Mouse (Mus musculus) common myeloid progenitor, adult 5-6 weeks (primary cell): ENCODE measurements around the gene Furin. TPM values are rescaled to one million over a fixed set of nuclear protein-coding genes. Genes with fewer than 3 reads are reported as not detected.
"Not testable (repeated sequence)": the region's sequence is repeated elsewhere in the genome, so short reads cannot be mapped to it uniquely, and the experiment has no call there.

Source experiments
- ATAC-seq: replicated peaks from 2 replicates; pipeline ENCODE4 v1.8.0; 2016; ENCODE audit warnings: low read depth, mild to moderate bottlenecking, moderate TSS enrichment, inconsistent platforms; ENCODE audit not compliant: poor library complexity, severe bottlenecking
- total RNA-seq: library from RNA; stranded (forward); fragments of 200-1000, 187-1606 nt; gene quantifications from 2 replicates; pipeline ENCODE4 v1.2.3, GENCODE M21; 2017

Gene Furin
- total RNA-seq, 1 experiment from 2014 or later, result 14.4 TPM

DNA sequence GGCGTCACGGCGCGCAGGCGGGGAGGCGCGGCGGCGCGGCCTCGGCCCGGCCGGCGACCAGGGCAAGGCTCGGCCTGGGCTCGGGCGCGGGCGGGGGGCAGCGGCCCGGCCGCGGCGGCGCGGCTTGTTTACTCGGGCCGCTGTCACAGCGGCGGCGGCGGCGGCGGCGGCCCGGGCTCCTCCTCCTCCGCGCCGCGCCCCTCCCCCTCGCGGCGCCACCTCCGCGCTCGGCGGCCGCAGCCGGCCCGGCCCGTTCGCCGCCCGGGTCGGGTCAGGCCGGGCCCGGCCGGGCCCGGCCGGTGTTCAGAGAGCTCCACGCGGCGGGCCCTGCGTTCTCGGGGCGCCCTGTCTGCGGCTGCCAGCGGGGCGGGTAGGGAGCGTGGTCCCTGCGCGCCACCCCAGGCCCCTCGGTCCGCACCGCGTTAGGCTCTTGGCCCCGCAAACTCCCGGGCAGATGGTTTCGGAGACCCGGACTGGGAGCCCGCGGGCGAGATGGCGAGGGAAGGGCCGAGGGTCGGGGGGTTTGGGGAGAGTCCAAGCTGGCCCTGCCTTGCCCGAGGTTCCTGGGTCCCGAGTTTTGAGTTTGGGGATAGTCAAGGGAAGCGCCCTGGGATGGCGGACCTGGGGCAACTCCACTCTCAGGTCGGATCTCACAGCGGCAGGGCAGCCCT, 2.5 kb downstream of the Furin start:
- ATAC-seq, result no peak

DNA sequence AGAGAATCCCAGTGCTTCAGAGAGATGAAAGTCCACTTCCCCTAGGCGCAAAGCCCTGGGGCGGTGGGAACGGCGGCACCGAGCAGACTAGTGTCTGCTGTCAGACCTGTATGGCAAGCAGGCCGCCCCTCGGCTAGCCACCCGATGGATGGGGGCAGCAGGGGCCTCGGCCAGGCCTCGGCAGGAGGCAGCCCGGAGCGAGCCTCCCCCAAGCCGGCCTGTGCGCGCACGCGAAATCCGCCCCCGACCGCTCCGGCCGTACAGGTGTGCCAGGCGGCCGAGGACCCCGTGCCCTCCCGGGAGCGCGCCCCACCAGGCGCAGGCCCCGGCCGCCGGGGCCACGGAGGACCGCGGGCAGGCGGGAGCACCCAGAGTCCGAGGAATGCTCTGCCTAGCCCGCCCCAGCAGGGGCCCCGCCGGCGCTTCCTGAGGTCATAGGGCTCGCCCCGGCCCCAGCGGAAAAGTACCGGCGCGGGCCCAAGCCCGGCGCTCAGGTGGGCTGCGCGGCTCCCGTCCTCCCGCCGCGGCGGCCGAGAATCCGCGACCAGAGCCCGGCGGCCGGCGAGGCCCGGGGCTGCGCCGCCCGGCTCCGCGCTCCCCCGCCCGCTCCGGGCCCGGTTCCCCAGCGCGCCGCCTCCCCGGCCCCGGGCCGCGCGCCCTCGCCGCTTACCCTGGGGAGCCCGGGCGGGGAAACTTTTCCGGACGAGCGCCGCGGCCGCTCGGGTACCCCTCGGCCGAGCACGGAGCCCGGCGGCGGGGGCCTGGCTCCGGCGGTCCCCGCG, 3.2 kb downstream of the Furin start:
- ATAC-seq, result no peak

DNA sequence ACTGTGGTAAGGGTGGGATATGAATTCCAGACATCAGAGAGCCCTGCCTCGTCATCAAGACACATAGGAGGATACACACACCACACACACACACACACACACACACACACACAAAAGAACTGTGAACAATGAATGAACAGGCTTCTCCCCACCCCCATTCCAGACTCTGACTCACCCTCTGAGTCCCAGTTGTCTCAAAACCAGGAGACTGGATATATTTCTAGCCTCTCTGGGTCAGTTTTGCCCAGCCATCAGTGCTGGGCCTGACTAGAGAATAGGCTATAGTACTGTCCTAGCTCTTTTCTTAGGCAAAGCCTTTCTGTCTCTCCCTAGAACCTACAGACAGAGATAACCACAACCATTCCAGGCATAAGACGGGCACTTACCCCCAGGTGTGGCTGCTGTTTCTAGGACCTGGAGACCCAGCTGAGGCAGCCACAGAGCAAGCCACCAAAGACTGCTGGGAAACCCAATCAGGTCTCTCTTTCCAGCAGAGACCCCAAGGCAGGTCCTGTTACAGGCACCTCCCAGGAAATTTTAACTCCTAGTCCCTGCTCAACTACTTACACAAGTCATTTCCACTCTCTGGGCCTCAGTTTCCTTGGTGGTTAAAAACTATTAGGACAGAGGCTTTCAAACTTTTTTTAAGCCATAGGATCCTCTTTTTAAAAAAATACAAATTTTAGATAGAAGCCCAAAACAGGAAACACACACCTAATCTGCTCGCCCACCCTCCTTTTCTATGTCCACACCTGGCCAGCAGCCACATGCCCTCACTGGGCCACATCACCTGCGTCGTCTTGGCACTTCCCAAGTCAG, 4.0 kb downstream of the Furin start:
- ATAC-seq, result no peak

DNA sequence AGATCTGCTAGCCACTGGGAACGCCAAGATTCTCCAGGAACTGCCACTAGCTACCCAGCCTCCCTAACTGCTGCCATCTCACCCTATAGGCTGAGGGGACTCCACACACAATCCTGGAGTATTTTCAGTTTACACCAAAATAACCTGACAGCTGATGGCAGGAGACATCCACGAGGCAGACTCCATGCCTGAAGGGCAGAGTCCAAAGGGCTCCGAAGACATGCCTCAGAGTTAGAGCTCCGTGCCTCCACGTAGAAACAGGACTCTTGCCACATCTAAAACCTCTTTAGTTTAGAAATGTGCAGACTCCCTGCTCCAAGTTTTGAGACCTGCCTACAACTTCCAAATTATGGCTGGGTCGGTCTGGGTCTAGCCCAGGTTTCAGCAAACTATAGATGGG, 4.7 kb downstream of the Furin start:
- no peak for ATAC-seq

DNA sequence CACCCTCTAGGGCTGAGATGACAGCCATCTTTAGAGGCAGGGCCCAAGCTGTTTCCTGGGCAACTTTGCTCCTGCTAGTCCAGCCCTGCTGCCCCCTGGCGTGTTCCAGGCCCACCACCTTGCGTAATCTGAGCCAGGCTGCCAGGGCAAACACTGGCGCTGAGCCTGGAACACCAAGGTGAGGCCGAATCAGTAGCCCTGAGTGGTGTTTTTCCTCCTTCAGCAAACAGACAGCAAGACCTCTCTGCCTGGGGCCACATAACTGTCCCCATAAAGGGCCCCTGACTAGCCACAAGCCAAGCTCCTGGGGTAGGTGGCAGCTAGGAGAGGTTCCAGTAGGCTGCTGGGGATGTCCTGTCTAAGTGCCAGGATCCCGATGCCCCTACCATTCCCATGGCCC, 5.1 kb downstream of the Furin start:
- no peak; the same call in 1 of the 2 replicates for ATAC-seq

DNA sequence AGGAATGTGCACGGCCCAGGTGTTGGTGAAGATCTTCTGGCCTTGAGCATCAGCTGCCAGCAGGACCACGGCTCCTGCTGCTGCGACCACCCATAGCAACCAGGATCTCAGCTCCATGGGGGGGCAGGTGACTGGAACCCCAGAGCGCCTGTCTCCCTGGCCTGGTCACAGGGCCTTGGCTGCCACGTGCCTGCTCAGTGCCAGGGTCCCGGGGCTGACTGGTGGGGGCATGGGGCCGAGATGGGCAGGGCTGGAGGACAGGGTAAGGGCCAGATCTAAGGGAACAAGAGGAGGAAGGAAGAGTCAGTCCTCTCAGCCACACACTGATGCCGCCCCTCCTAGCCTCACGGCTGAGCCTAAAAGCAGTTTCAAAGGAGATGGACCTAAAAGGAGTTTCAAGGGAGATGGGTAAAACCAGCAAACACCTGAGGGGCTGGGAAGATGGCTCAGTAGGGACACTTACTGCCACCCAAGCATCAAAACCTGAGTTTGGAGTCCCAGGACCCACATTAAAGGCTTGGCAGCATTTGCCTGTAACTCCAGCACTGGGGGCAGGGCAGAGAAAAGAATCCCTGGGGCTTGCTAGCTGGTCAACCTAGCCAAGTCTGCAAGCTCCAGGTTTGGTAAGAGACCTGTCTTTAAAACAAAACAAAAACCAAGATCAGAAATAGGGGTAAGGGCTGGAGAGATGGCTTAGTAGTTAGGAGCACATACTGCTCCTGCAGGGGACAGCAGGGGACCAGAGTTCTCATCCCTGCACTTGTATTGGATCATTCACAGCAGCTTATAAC, 6.4 kb downstream of the Furin start:
- no peak for ATAC-seq

DNA sequence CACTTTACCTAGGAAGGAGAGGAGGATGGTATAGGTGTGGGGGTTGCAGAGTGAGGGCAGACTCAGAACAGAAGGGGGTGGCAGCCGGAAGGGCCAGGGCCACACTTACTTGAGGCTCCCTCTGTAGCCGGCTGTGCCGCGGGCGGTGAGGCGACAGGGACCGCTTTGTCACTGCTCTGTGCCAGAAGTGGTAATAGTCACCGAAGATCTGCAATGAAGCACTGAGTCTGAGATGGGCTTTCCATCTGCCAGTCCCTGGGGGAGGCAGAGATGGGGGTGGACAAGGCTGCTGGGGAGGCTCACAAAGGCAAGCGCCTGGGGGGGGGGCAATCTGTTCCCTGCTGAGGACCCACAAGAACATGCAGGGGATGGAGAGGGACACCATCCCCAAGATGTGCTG, 7.2 kb downstream of the Furin start:
- no peak for ATAC-seq

DNA sequence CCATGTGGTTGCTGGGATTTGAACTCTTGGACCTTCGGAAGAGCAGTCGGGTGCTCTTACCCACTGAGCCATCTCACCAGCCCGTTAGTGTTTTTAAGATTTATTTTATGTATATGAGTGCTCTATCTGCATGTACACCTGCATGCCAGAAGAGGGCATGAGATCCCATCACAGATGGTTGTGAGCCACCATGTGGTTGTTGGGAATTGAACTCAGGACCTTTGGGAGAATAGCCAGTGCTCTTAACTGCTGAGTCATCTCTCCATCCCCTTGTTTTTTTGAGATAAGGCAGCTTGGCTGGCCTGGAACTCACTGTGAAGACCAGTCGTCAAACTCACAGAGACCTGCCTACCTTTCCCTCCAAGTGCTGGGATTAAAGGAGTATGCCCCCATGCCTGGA, 8.8 kb downstream of the Furin start:
- ATAC-seq, result not testable (repeated sequence)

DNA sequence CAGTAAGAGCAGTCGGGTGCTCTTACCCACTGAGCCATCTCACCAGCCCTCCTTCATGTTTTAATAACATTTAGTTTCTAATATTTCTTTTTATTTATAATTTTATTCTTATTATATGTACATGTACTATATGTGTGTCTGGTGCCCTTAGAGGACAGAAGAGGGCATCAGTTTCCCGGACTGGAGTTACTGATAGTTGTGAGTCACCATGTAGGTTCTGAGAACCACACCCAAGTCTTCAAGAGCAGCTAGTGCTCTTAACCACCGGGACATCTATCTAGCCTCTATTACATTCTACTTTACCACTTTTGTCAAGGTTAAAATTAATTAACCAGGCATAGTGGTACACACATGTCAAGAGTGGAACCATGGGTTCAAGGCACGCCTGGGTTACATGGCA, 10.6 kb downstream of the Furin start:
- ATAC-seq, result no peak

DNA sequence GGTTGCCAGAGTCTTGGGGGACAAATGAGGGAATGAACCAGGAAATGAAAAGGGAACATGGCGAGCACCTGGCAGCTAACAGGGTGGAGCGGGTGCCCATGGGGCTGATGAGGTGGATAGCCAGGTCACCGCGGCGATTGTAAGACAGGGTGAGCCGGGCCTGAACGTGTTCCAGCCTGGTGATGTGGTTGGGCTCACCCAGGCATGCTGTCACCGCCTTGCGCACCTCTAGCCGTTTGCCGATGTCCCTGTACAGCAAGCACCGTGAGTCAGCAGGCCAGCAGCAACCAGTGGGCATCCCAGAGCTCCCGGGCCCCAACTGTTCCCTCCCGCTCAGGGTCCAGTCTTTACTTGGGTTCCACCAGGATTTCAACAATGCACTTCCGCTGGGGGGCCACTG, 13.1 kb downstream of the Furin start:
- no peak for ATAC-seq

DNA sequence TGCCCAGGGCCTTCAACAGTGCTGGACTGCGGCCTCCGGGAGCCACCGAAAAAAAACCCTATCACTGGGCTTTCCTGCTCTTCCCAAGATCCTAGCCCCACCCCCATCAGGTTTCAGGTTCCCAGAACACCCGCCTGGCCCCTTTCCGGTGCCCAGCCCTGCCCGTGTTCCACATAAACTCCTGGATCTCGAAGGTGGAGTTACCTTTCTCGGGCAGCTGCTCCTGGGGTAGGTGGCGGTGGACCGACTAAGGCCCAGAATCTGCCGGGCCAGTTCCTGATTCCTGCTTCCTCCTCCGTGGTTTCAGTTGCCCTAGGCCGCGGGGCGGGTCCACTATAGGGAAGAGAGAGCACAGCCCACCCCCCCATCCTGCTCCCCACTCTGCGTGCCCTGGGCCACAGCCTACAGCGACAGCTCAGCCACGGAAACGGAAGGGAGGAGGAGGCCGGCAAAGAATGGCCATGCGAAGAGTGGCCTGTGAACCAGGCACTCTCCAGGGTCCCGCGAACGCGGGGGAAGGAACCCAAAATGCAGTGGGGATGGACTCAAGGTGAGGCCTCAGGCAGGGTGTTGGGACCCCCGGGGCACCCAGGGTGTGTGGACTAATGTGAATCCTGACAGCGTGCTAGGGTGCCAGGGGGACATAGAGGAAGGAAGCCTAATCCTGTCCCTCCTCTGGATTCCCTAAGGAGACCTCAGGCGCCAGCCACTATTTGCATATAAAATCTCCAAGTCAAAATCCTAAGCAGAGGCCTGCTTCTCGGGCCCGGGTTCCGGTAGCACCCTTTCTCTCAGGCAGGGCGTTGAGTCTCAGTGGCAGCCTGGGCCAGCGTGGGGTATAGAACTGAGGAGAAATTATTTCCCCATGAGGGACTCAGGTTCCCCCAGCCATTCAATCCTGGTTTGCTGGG, 17.3 kb downstream of the Furin start, which contains the start of gene Fes:
Gene Fes, minus strand, starts transcription at position 314 of the 911 bp plus-strand sequence.
- peak; percentile 71 for ATAC-seq

DNA sequence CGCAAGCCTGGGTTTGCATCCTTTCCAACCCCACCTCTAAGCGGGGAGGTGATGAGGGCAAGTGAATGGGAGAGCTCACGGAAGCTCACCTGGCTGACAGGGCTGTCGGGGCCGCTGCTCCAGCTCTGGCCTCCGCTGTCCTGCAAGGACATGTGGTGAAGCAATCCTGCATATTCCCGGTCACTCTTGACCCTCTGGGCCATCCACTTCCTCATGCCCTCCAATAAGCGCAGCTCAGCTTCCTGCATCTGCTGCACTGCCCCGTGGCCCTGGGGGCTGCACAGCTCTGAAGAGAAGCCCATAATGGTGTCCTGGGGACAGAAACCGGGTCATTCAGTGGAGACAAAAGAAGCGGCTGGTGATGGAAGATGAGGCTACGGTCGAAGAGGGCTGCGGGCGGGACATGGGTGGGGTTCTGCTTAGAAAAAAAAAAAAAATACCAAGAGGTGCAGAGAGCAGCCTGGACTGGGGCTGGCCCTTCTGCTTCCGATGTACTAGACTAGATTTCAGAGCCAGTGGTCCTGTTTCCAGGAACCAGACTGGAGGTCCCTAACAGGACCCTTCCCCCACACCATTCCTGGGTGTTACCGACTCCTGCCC, 18.1 kb downstream of the Furin start:
- no peak for ATAC-seq

DNA sequence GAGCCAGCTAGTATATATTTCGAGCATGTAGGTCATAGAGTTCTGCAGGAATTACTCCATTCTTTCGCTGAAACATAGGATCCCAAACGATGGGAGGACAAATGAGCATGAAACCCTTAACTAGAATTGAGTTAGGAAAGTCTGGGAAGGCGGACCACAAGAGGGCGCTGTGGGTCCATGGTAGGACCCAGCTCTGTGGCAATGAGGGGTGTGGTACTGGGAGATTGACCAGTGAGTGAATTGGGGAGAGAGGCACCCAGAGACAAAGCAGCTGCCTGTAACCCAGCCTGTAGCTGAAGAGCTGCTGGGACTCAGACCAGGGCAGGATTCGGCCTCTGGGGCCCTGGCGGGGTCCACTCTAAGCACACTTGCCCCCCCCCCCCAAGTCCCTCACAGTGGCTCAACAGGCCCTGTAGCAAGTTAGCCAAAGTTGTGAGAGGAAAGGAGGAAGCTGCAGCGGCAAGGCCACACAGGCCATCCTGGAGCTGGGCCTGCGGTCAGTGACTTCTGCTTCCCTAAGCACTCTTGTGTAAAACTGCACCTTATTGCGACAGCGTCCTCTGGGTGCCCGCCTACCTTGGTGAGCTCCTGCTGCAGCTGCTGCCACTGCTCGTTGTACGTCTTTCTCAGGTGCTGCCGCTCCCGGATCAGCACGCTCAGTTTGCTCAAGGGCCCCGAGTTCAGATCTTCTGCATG, 18.9 kb downstream of the Furin start:
- peak; percentile 79 for ATAC-seq

DNA sequence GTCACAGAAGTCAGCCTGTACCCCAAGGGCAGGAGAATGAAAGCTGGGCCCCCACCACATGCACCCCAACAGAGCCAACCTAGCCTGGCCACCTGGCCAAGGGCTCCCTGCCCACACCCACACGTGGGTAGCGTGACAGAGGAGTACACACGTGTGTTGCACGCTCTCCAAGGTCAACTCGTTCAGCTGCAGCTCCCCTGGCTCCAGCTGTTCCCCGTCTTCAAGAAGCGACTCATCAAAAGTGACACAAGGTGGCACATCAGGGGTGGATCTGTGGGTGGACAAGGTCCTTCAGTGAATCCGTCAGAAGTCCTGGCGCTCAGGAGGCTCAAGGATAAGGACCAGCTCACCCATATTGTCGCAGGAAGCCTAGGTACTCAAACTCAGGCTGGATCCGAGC, 22.3 kb downstream of the Furin start:
- no peak for ATAC-seq

DNA sequence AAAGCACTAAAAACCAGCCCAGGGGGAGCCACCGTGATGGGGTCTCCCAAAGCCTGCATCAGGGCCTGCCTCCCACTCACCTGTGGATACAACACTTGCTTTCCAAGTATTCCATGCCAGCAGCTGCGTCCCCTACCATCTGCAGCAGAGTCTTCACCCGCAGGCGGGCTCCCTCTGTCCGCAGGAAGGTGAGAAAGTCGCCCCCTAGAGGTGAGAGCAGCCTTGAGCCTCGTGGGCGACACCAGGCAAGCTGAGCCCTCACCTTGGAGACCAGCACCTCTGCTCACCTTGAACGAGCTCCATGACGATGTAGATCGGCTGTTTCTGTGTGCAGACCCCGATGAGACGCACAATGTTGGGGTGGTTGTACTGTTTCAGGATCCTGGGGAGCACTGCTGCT, 25.7 kb downstream of the Furin start:
- 0 out of 2 replicates have a peak, but pooled peaks have one; percentile 24 for ATAC-seq

DNA sequence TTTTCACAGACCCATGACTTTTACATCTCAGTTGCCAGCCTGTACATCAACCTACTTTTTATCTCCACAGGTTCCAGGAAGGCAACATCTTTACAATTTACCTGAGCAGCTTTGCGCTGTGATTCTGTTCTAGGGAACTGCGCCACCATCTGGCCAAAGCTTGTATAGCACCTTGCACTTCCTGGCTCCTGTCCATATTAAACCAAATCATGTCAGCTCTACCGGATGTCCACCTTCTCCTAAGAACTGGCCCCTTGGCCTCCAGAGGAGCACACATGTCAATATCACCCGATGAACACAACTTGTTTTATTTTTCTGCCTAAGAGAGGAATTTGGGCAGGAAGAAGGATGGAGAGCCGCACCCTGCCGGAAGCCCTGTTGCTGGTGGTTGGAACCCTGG, 27.8 kb downstream of the Furin start:
- ATAC-seq, result no peak

DNA sequence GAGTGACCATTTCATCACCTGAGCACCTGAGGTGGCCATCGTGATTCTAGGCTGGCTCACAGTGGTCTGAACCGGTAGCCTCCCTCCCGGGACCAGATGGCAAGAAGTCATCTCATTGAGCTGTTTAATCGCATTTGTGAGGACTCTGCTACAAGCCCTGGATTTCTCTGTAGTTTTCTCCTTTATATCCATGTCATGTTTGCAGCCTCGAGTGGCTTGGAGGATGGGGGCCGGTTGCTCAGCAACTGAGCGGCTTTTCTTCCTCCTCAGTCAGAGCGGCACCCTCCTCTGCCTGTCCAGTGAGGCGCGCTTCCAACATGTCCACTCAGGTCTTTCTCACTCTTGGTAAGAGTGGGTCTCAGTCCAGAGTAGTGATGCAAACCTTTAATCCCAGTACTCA, 29.0 kb downstream of the Furin start:
- no peak for ATAC-seq
